Mouse (Mus musculus) ovary, postnatal 14 days (tissue): Measurements from ENCODE around the gene Tmeff2.

Source experiments
- DNase-seq: peaks from one replicate; pipeline ENCODE4 v3.0.0; 2022; ENCODE audit warnings: low spot score

Tmeff2 gene

DNA sequence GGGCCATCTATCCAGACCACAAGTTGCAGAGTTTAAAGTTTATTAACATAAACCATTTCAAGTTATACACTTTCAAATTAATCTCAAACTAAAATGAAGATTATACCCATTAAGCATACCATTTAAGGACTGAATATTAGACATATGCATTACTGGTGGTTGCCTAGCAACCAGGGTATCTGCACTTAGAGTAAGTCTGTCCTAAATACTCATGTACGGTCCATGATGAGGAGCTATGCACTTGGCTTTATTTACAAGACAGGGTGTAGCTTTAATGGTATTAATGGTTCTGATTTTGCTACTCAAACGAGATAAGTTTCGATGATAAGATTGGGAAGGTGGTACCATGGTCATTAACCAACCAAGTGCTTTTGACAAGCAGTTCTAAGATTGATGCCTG is 315.2 kb downstream of the Tmeff2 start:
- no peak for DNase-seq

- DNase-seq, result no peak
Observed at GRCm38 (mm10) chr1:51216292-51217050, 316.0 kb downstream of the Tmeff2 start.

GRCm38 (mm10) chr1:51217227-51217626 is 316.8 kb downstream of the Tmeff2 start:
- DNase-seq, result no peak

GRCm38 (mm10) chr1:51225156-51225555 is 324.7 kb downstream of the Tmeff2 start:
- no peak for DNase-seq
